Mouse (Mus musculus) ES-E14 (cell line): ENCODE data around the gene Bclaf1.

Source experiments
- CHD2 ChIP-seq: IDR thresholded peaks from 2 replicates; pipeline ENCODE4 v1.6.1; 2014; ENCODE audit warnings: mild to moderate bottlenecking, low read depth, low read length, inconsistent platforms
- HCFC1 ChIP-seq: IDR thresholded peaks from 2 replicates; pipeline ENCODE4 v1.6.1; 2012; ENCODE audit warnings: low read length, inconsistent platforms, borderline replicate concordance; ENCODE audit not compliant: insufficient read depth
- MAFK ChIP-seq: IDR thresholded peaks from 2 replicates; pipeline ENCODE4 v1.6.1; 2014; ENCODE audit warnings: mild to moderate bottlenecking, low read depth, low read length, inconsistent platforms; ENCODE audit not compliant: insufficient read depth
- ZC3H11A ChIP-seq: IDR thresholded peaks from 2 replicates; pipeline ENCODE4 v1.6.1; 2012; ENCODE audit warnings: low read depth, mild to moderate bottlenecking, inconsistent platforms, low read length, borderline replicate concordance
- ZNF384 ChIP-seq: IDR thresholded peaks from 2 replicates; pipeline ENCODE4 v1.6.1; 2012; ENCODE audit warnings: low read depth, low read length, inconsistent platforms

DNA sequence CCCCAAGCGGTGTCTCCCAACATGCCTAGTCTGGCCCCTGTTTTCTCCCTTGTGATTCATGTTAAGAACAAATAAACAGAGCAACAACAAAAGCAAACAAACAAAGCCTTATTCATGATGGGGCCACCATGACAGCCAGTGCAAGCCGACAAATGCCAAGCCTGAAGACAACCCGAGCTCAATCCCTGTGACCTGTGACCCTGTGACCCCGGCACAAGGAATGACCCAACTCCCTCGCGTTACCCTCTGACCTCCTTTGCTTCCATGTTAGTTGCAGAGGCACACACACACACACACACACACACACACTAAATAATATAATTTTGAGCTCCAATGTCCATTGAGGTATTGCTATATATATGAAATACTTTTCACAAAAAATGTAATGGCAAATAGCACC lies 24.9 kb upstream of the Bclaf1 start:
- TF ChIP-seq ZNF384, result no peak
- TF ChIP-seq MAFK, result no peak
- TF ChIP-seq CHD2, result no peak
- no peak for TF ChIP-seq HCFC1
- no peak for TF ChIP-seq ZC3H11A
